Mouse (Mus musculus) adrenal gland, postnatal 4 days (tissue): ENCODE measurements around the gene Hdhd3. TPM values are rescaled to one million over a fixed set of nuclear protein-coding genes. Genes with fewer than 3 reads are reported as not detected.

ENCODE experiments used
- DNase-seq, 2 experiments: peaks; one replicate each; pipeline ENCODE4 v3.0.0; 2021 to 2022; ENCODE audit warnings: low spot score in 2 of 2, mixed read lengths in 2 of 2
- long read RNA-seq, 2 experiments: library from polyadenylated mRNA; stranded (forward); transcript quantifications; one replicate each; pipeline ENCODE4 v2.0.0; 2021
- total RNA-seq, 2 experiments: library from RNA; stranded (reverse); gene quantifications; 2 replicates each; pipeline ENCODE4 v1.2.3; 2021

Gene Hdhd3
- total RNA-seq = 10 to 100 TPM; 14.3 to 14.7 TPM
- long read RNA-seq, experiment 1, transcript Hdhd3-201 (2 exons, 1,205 nt) = major isoform, 14 of 16 reads
- long read RNA-seq, experiment 1, partial matches to known transcripts = 0 of 16 reads
- long read RNA-seq, experiment 1, other reads (novel, unspliced or antisense) = 2 of 16 reads
- long read RNA-seq, experiment 2, transcript Hdhd3-201 (2 exons, 1,205 nt) = major isoform, 14 of 17 reads
- long read RNA-seq, experiment 2, partial matches to known transcripts = 0 of 17 reads
- long read RNA-seq, experiment 2, other reads (novel, unspliced or antisense) = 3 of 17 reads

DNA sequence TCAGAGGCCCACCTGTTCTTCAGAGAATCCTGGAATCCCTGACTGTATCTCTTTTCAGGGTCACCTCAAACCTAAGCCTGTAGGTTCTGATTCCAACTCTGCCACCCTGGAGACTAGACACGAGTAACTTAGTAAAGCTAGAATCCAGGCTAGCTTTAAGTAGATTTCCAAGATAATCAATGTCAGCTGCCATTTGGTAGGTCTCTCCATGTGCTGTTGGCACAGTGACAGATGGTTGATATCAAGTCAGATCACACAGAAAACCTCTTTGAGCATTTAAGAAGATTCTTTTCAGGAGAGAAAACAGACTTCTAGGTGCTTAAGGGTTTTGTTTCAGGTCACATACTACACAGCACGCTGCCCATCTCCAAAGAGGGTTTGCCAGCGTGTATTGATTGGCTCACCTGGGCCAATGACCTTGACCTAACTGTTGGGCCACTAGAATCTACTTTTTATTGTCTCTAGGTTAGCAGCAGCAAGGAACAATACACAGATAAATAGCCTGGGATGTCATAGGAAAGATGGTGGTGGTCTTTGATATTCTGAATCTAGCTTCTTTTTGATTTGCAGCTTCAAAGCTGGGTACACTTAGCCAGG is at the start of gene Hdhd3:
TSS of gene Hdhd3 (minus strand) at position 94 of the 597 bp plus-strand sequence.
- no peak for DNase-seq

GRCm38 (mm10) chr4:62551966-62552365 is 48.7 kb upstream of the Hdhd3 start:
- DNase-seq = no peak

GRCm38 (mm10) chr4:62544801-62545200 is 41.5 kb upstream of the Hdhd3 start:
- no peak for DNase-seq

DNA sequence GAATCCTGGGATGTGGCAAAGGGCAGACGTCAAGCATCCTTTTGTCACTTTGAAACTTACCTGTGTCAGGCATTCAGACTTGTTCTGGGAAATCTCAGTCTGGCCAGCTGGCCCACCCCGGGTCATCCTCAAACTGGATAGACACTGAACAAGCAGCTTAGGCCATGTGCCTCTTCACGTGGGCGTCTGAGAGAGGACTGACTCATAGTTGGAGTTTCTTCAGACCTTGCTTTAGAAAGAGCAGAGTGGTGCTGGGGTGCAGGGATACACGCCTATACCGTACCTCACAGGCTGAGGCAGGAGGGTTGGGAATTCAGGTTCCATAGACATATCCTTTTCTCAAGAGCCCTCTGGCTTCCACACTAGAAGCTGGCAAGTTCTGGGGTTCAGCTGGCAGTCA is 40.5 kb upstream of the Hdhd3 start:
- no peak for DNase-seq

- DNase-seq = no peak
Observed at GRCm38 (mm10) chr4:62541802-62542201, 38.5 kb upstream of the Hdhd3 start.

GRCm38 (mm10) chr4:62533729-62534128 is 30.5 kb upstream of the Hdhd3 start:
- DNase-seq = no peak

DNA sequence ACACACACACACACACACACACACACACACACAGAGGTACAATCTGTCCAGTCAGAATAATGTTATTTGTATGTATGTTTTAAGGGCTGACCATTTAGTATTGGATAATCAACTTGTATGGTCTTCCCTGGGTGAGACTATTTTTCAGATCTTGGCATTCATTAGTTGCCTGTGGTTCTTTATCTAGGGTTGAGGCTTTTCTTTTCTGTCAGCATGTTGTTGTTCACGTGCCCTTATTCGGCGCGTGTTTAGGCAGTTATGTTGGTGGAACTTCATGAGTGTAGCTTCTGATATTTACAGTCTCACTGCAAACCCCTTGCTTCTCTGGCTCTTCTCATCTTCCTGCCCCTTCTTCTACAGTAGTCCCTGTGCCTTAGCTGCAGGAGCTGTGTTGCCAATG is 24.4 kb upstream of the Hdhd3 start:
- DNase-seq = no peak

DNA sequence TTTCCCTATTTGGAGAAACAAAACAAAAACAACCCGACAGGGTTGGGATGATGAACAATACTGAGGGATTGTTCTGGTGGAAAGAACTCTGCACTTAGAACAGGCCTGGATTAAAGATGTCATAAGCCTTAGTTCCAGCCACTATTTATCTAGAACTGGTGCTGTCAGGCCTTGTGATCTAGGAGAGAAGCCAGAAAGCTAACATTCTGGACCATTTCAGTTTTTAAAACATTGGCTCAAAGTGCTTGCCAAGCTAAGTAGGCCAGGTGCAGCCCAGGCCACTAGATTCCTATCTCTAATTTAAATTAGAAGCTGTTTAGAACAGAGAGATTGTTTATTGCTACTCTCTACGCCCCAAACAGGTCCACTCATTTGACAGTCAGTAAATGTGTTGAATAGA is 23.0 kb upstream of the Hdhd3 start:
- no peak for DNase-seq

DNA sequence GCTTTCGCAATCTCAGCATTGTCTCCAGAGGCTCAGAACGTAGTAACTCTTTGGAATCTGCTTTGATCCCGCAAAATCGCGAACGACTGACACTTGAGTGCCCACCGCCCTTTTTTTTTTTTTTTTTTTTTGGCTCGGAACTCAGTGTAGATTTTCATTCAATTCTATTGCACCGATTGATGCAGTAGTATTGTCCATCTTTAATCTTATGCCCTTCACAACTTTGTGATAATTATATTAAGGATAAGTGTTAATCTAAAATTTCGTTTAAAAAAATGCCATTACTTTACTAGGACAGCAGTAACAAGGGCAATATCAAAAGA is 22.2 kb upstream of the Hdhd3 start:
- DNase-seq = no peak

GRCm38 (mm10) chr4:62524651-62525488 is 21.6 kb upstream of the Hdhd3 start, which contains the start of the genes Pole3 and 4933430I17Rik:
Gene Pole3 (minus strand): TSS chr4:62525068.
Gene 4933430I17Rik (plus strand): TSS chr4:62525369.
- DNase-seq = peak; percentile 90 to 97

- DNase-seq = no peak
Observed at GRCm38 (mm10) chr4:62520892-62521400, 17.7 kb upstream of the Hdhd3 start.

GRCm38 (mm10) chr4:62519849-62520233 is 16.6 kb upstream of the Hdhd3 start, which contains the start of gene Alad:
Gene Alad (minus strand): TSS chr4:62519918.
- peak; percentile 70 to 86 for DNase-seq

DNA sequence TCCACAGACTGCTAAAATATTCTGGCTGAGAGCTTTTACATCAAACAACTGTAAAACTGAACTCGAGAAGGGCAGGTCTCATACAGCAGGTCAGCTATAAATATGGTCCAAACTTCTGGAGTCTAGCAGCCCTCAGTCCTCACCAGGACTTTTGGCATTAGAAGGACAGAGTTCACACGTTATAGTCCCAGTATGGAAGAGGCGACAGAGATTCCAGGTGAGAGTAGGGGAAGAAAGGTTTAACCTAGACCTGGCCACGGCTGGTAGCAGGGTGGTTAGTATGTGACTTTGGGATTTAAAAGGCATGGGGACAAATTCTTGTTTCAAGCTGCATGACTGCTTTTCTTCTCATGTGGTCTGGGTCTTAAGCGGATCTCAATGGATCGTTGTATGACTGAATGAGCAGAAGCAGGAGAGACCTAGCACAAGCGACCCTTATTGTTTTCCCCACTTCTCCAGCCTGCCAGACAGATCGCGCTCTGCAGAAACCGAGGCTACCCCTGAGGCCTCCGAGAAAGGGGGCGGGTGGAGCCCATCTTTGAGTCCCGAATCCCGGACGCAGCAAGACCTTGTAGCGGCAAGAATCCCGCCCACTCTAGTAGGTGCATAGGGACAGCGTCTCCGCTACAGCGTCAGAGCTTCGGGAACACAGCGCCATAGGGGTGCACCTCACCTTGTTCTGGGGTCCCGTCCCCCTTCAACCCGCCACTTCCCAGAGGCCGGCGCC is 16.0 kb upstream of the Hdhd3 start:
- no peak for DNase-seq

- DNase-seq = no peak
Observed at GRCm38 (mm10) chr4:62518416-62519121, 15.3 kb upstream of the Hdhd3 start.

GRCm38 (mm10) chr4:62517538-62518415 is 14.5 kb upstream of the Hdhd3 start:
- no peak for DNase-seq

DNA sequence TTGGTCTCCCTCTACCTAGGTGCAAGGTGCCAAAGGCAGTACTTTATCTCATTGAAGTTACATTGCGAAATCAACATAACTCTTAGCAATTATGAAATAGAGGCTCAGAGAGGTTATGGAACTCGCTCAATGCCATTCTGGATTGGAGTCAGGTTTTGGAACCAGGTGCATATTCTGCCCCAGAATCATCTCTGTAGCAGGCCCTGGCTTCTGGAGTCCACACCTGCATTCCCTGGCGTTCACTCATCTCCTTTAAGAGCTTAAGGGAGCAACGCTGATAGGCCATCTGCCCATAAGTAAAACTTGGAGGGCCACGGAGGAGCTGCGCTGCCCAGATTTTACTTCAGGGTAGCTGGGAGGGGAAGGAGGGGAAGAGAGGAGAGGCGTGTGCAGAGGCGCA is 13.8 kb upstream of the Hdhd3 start:
- no peak for DNase-seq

GRCm38 (mm10) chr4:62516579-62516978 is 13.3 kb upstream of the Hdhd3 start:
- DNase-seq = no peak

DNA sequence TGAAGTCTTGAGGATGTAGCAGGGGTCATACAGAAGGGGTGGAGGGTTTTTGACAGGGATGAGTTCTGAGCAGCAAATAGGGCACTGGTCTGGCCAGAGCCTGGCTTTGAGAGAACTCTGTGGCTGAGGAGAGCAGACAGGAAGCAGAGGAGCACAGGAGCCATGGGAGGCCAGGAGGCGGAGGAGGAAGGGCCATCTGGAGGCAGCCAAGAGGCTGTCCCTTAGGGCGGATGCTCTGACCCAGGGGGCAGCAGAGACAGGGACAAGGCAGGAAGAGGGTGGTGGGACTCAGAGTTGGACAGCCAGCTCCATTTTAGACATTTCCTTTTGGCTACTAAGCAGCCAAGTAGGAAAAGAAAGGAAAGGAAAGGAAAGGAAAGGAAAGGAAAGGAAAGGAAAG is 12.8 kb upstream of the Hdhd3 start:
- DNase-seq = no peak

DNA sequence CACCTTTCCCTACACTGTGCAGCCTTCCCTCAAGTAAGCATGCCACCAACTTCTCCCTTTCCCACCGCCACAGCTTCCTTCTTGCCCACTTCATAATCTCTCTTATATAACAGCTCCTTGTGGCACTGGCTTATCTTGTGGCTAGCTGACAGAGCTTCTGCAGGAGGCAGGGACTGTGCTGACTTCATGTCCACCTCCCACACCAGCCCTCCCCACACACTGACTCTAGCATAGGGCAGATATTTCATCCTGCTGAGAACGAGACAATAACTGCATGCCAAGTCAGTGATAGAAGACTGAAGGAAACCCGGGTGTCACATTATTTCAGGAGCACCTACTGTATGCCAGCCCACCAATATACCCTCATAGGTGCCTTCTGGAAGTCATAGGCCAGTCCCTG is 12.2 kb upstream of the Hdhd3 start:
- no peak for DNase-seq

DNA sequence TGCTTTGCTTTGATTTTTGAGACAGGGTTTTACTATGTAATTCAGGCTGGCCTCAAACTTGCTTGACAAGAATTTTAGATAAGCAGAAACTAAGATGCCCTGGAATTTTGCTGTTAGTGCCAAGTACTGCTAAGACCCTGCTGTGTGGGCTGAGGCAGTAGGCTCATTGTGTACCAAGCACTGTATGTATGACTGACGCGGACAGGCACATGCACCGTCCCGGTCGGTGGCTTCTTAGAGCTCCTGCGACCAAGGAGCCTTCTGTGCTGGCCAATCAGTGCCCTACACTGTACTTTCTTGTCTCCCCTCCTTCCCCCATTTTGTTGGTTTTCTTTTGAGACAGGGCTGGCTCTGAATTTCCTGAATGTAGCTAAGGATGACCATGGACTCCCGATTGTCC is 11.7 kb upstream of the Hdhd3 start:
- no peak for DNase-seq
